Mouse (Mus musculus) neural tube, embryonic 15.5 days (tissue): Measurements from ENCODE around the gene Gm7694. TPM values are rescaled to one million over a fixed set of nuclear protein-coding genes. Genes with fewer than 3 reads are reported as not detected.

Experiments used
- ATAC-seq: fragments of 200-750 bp; cut with Nextera tagmentation; 2 replicates; pipeline ENCODE4 v1.8.0; 2017; ENCODE audit warnings: mild to moderate bottlenecking, moderate TSS enrichment, moderate library complexity; ENCODE audit not compliant: low FRiP score
- H3K27ac ChIP-seq: fragments of 300-500 bp; sonication (generic); replicated peaks from 2 replicates; pipeline ENCODE4 v1.5.1; 2015; ENCODE audit warnings: mild to moderate bottlenecking, inconsistent platforms
- H3K27me3 ChIP-seq: fragments of 300-500 bp; sonication (generic); replicated peaks from 2 replicates; pipeline ENCODE4 v1.6.1; 2015; ENCODE audit warnings: inconsistent platforms
- H3K36me3 ChIP-seq: fragments of 300-500 bp; sonication (generic); 2 replicates; pipeline ENCODE4 v1.6.1; 2015; ENCODE audit warnings: inconsistent platforms
- H3K4me1 ChIP-seq: fragments of 300-500 bp; sonication (generic); 2 replicates; pipeline ENCODE4 v1.6.1; 2015; ENCODE audit warnings: inconsistent platforms
- H3K4me2 ChIP-seq: fragments of 300-500 bp; sonication (generic); 2 replicates; pipeline ENCODE4 v1.6.1; 2015; ENCODE audit warnings: inconsistent platforms, mild to moderate bottlenecking, moderate library complexity
- H3K4me3 ChIP-seq: fragments of 300-500 bp; sonication (generic); replicated peaks from 2 replicates; pipeline ENCODE4 v1.5.1; 2015; ENCODE audit warnings: mild to moderate bottlenecking, inconsistent platforms
- H3K9ac ChIP-seq: fragments of 300-500 bp; sonication (generic); replicated peaks from 2 replicates; pipeline ENCODE4 v1.6.1; 2015; ENCODE audit warnings: mild to moderate bottlenecking, inconsistent platforms
- H3K9me3 ChIP-seq: fragments of 300-500 bp; sonication (generic); replicated peaks from 2 replicates; pipeline ENCODE4 v1.6.1; 2016; ENCODE audit warnings: inconsistent platforms
- WGBS: fragments of 180-500 bp; shearing (Covaris S2); methylation state at CpG from one replicate; pipeline ENCODE4 v1.1.7; 2015; ENCODE audit warnings: mixed read lengths; 5-methylcytosine and 5-hydroxymethylcytosine counted together
- polyA plus RNA-seq: library from polyadenylated mRNA; unstranded; fragments of >200 nt; fragmentation: Nextera tagmentation; extraction: Ambion mirVana; gene quantifications from 2 replicates; pipeline ENCODE4 v1.2.1, GENCODE M21; 2015

Gm7694 gene
- polyA plus RNA-seq, 1 experiment from 2014 or later, result 1.8 TPM

DNA sequence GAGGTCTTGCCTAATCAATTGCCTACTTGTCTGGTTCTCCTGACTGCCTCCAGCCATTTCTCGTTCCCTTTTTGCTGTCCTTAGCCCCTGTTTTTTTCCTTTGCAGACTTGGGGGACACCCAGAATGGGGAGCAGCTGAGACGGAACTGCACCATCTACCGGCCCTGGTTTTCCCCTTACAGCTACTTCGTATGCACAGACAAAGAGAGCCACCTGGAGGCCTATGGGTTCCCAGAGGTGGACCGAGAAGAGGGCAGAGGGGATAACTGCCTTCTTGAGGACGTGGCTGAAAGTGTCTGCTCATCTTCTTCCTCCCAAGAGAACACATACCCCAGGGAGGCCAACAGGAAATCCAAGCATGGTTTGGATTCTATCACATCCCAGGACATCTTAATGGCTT is 5.3 kb upstream of the Gm7694 start:
- Histone ChIP-seq H3K4me3 (no peak overlapping the region), H3K9me3 (no peaks in the 10 kb centered on the region), H3K27me3 (no peaks in the 10 kb centered on the region), H3K27ac (no peak overlapping the region), H3K36me3 (no peaks in the 10 kb centered on the region), H3K9ac (no peak overlapping the region), H3K4me1 (no peaks in the 10 kb centered on the region), H3K4me2 (no peak overlapping the region)
- no peak for ATAC-seq
- WGBS, result 81% methylated on average over 6 of the region's 6 CpGs

DNA sequence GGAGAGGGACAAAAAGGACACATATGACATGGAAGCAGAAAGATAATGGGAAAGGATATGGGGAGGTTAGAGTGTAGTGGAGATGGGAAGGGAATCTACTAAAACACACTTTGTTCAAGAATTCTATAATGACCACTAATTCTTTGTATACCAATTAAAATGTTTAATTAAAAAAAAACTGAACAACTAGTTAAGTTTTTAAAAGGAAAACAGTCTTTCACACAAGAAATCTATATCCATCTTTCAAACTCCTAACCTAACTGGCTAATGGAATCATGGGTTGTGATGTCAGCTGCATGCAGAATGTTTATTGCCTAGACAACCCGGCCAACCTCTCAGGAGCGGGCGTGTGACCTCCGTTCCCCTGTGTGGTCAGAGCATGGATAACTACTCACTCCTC is 2.4 kb upstream of the Gm7694 start, which contains the start of gene Spata46:
Gene Spata46, plus strand, starts transcription at position 301 of the 400 bp plus-strand sequence.
- Histone ChIP-seq H3K27me3 (no peaks in the 10 kb centered on the region), H3K4me2 (no peak within 1 kb of the TSS), H3K9ac (no peak within 1 kb of the TSS), H3K4me1 (no peaks in the 10 kb centered on the region), H3K36me3 (no peaks in the 10 kb centered on the region), H3K4me3 (no peak within 1 kb of the TSS), H3K9me3 (no peaks in the 10 kb centered on the region), H3K27ac (no peak within 1 kb of the TSS)
- no peak for ATAC-seq
- WGBS, result 91% methylated on average over 4 of the region's 4 CpGs

DNA sequence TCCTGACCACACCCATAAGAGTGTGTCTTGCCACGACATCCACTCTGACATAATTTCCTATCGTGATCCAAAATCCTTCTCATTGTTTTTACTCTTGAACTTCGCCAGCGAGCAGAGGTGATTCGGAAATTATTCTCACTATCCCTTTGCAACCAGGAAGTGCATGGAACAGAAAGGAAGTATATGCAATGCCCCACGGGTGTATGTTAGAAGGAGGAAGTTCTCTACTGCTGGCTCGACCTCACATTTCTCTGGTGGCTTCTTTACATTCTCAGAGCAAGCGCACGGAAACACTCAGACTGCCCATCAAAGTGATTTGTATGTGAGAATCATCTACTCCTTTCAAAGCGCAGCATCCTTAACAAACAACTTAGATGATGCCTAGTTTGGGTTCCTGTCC is 1.1 kb downstream of the Gm7694 start:
- Histone ChIP-seq H3K36me3 (no peaks in the 10 kb centered on the region), H3K27ac (no peak overlapping the region), H3K4me3 (no peak overlapping the region), H3K4me2 (no peak overlapping the region), H3K9ac (no peak overlapping the region), H3K27me3 (no peaks in the 10 kb centered on the region), H3K4me1 (no peaks in the 10 kb centered on the region), H3K9me3 (no peaks in the 10 kb centered on the region)
- 93% methylated on average over 10 of the region's 10 CpGs for WGBS
- no peak for ATAC-seq

DNA sequence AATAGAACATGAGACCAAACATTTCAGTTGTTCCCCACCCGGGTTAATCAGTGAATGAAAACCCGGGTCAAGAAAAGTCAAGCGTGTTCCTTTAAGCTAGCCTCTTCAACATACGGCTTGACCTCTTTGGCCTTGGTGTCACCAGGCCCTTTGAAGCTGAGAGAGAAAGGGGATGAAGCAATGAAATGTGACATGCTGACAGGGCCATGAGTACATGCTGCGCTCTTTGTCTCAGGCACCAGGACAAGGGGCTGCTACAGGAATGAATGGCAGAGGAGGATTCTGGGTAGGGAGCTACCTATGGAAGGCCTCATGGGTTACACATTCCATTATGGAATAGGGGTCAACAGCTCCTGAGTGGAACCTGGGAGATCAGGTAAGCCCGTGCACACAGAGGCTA is 3.0 kb downstream of the Gm7694 start:
- WGBS, result 53% methylated on average over 6 of the region's 6 CpGs
- Histone ChIP-seq H3K9ac (no peak overlapping the region), H3K4me1 (no peaks in the 10 kb centered on the region), H3K9me3 (no peaks in the 10 kb centered on the region), H3K27ac (no peak overlapping the region), H3K27me3 (no peaks in the 10 kb centered on the region), H3K4me3 (no peak overlapping the region), H3K4me2 (no peak overlapping the region), H3K36me3 (no peaks in the 10 kb centered on the region)
- ATAC-seq, result no peak

DNA sequence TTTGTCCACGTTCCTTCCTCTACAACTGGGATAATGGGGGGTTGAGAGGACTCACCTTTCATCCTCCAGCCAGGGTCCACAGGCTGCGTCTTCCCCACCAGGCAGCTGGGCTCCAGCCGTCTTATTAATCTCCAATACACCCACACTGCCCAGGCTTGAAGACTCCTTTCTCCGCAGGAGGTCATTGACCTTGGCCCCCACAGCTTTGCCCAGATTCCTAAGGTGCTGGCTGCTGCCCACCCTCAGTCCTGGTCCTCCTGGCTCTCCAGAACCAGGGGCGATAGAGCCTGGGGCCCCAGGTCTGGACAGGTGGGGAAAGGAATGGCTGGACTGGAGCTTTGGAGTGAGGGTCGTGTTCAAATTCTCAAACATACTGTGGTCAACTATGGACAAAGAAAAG is 3.7 kb downstream of the Gm7694 start:
- no peak for ATAC-seq
- no peak overlapping the region for H3K4me3 ChIP-seq
- H3K27me3 ChIP-seq, result no peaks in the 10 kb centered on the region
- H3K36me3 ChIP-seq, result no peaks in the 10 kb centered on the region
- 81% methylated on average over 6 of the region's 6 CpGs for WGBS
- no peaks in the 10 kb centered on the region for H3K9me3 ChIP-seq
- H3K27ac ChIP-seq, result no peak overlapping the region
- H3K9ac ChIP-seq, result no peak overlapping the region
- no peak overlapping the region for H3K4me2 ChIP-seq
- H3K4me1 ChIP-seq, result no peaks in the 10 kb centered on the region

DNA sequence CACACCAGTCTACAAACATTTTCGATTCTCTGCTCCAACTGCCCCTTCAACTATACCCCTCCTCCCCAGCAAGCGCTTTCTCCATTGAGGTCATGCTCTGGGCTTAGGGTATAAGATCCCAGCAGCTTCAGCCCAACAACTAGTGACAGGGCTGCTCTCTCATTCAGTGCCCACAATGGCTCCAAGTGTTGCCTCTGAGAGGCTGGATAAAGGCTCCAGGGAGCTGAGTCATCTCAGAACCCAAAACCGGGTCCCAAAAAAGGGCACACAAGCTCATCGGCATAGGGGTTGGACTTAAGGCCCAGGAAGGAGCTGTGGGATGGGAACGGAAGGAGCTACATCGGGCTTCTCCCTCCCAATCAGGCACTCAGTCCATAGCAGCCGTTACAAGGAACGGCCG is 4.4 kb downstream of the Gm7694 start:
- 94% methylated on average over 9 of the region's 9 CpGs for whole genome bisulfite sequencing
- no peak for ATAC-seq

DNA sequence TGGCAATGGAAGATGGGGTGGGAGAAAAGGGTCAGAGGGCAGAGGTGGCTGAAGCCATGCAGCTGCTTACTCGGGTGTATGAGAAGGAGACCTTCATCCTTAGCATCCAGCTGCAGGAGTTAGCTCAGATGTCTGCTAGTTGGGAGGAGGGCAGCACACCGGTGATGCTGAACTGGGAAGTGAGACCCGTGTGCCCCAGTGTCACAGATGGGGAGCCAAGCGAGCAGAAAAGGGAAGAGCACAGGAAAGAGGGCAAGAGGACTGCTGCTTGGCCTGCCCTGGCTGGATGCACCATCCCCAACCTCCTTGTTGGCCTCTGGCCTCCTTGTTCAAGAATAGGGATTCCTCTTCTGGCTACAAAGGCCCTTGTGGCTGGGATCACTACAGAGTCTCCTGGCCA is 6.6 kb downstream of the Gm7694 start:
- Histone ChIP-seq H3K4me2 (no peak overlapping the region), H3K9ac (no peak overlapping the region), H3K36me3 (no peaks in the 10 kb centered on the region), H3K4me3 (no peak overlapping the region), H3K27me3 (no peaks in the 10 kb centered on the region), H3K4me1 (no peaks in the 10 kb centered on the region), H3K27ac (no peak overlapping the region), H3K9me3 (no peaks in the 10 kb centered on the region)
- 86% methylated on average over 4 of the region's 4 CpGs for WGBS
- ATAC-seq, result no peak

More for the DNA sequence above, 4.4 kb downstream of the Gm7694 start:
- Histone ChIP-seq H3K27me3 (no peaks in the 10 kb centered on the region), H3K27ac (no peak overlapping the region), H3K36me3 (no peaks in the 10 kb centered on the region), H3K4me2 (no peak overlapping the region), H3K9ac (no peak overlapping the region), H3K9me3 (no peaks in the 10 kb centered on the region), H3K4me1 (no peaks in the 10 kb centered on the region), H3K4me3 (no peak overlapping the region)

DNA sequence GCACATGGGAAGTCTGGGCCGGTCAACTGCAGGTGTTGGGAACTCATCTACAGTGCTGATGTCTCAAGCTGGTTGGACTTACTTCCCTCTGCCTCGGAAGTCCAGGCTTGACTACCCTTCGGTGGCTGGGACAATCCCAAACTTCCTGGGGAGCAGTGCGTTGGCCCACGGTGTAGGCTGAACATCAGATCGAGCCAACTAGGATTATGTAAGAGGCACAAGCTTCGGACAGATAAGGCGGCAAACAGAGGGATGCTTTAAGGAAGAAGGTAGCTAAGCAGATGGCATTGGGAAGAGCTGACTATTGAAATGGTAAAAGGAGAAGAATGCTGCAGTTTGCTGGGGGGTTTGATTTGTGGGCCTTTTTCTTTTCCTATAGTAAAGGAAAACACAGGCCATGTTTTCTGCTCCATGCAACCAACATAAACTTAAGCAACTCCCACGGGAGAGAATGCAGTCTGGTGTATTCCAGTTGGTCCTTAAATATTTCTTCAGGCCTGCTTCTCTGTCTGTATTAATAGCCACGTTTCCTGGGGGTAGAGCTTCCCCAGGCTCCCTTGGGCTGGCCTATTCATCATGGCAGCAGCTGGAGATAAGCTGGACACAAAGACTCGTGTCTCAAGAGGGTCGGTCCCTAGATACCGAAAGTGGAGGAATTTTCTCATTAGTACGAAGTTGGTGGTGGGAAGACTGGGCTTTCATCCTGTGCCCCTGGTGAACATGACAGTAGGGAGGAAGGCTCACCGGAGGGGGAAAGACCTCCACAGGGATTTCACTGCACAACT is 11.2 kb downstream of the Gm7694 start:
- no peak overlapping the region for H3K27ac ChIP-seq
- no peak overlapping the region for H3K4me2 ChIP-seq
- H3K36me3 ChIP-seq, result no peaks in the 10 kb centered on the region
- peaks cover 4% of the 10 kb centered on the region; the same call in 1 of the 2 replicates for H3K4me1 ChIP-seq
- no peak overlapping the region for H3K4me3 ChIP-seq
- H3K27me3 ChIP-seq, result no peaks in the 10 kb centered on the region
- H3K9me3 ChIP-seq, result no peaks in the 10 kb centered on the region
- ATAC-seq, result no peak
- no peak overlapping the region for H3K9ac ChIP-seq
- WGBS, result 67% methylated on average over 15 of the region's 15 CpGs

DNA sequence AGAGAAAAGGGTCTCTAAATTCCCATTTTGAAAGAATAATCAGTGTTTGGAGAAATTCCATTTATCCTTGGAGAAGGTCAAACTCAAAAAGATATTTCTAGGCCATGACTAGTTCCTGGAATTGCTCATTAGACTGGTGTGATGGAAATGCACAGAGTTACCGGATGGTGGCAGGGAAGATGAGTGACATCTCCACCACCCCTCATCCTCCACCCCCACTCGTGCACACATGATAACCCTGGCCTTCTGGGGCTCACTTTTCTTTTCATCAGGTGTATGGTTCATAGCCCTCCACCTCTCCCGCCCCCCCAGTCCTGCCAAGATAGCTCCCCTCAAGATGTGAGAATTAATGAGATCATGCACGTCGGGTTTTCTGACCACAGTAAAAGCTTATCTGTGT is 12.9 kb downstream of the Gm7694 start:
- Histone ChIP-seq H3K4me3 (no peak overlapping the region), H3K27ac (no peak overlapping the region), H3K9me3 (no peaks in the 10 kb centered on the region), H3K36me3 (no peaks in the 10 kb centered on the region), H3K9ac (no peak overlapping the region), H3K27me3 (no peaks in the 10 kb centered on the region), H3K4me2 (no peak overlapping the region), H3K4me1 (peaks cover 4% of the 10 kb centered on the region; the same call in 1 of the 2 replicates)
- 85% methylated on average over 5 of the region's 5 CpGs for WGBS
- no peak for ATAC-seq

DNA sequence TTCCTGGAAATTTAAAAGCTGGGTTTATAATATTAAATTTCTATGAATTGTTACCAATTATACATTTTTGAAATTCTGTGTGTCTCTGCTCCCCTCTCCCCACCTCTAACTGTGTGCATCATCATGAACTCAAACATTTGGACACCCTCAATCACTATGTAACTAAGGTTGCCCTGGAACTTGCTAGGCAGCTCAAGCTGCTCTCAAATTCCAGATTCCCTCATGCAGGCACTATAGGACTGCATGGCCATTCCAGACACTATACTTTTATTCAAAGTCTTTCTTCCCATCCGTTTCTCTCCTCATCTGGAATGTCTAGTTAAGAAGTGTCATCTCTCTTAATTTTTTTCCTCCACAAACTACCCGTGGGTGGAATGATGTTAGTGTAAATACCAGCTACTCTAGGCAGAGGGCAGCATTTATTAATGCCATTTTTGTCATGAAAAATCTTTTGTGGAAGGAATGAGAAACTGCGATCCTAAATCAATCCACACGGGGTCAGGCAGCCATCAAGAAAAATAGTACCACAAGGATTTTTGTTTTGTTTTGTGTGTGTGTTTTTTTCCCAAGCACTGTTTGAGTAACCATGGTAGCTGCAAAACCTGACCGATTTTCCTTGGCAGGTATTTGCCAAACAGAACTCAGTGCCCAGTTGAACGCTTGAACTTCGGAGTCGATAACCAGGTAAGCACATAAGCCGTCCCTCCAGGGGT is 13.7 kb downstream of the Gm7694 start:
- Histone ChIP-seq H3K4me1 (peaks cover 4% of the 10 kb centered on the region; the same call in 1 of the 2 replicates), H3K27ac (no peak overlapping the region), H3K27me3 (no peaks in the 10 kb centered on the region), H3K36me3 (no peaks in the 10 kb centered on the region), H3K4me3 (no peak overlapping the region), H3K9me3 (no peaks in the 10 kb centered on the region), H3K9ac (no peak overlapping the region), H3K4me2 (0 out of 2 replicates have a peak overlapping the region, but pooled peaks have one; percentile 17)
- WGBS, result 48% methylated on average over 9 of the region's 9 CpGs
- peak; percentile 50 for ATAC-seq

DNA sequence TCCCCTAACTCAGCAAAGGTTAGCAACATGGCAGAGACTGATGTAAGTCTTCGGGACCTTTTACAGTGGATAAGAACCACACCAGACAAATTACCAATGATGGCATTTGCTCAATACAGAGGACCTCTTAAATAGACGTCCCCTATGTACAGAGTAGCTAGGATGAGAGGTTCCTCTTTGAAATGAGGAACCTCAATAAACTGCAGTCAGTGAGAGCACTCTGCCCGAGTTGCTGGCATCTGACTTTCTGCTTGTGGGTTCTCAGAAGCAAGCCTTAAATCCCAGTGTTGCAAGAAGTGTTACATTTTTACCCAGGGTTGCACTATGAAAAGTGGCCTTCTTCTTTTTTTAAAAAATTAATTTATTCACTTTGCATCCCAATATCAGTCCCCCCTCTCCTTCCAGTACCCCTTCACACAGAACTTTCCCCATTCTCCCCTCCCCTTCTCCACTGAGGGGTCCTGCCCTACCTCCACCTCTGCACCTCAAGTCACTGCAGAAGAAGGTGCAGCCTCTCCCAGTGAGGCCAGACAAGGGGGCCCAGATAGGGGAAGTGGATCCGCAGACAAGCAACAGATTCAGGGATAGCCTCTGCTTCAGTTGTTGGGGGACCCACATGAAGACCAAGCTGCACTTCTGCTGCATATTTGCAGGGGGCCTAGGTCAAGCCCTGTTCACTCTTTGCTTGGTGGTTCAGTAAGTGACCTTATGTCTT is 23.6 kb downstream of the Gm7694 start:
- ATAC-seq, result no peak
- Histone ChIP-seq H3K9ac (no peak overlapping the region), H3K9me3 (no peaks in the 10 kb centered on the region), H3K4me3 (no peak overlapping the region), H3K27ac (no peak overlapping the region), H3K4me1 (no peaks in the 10 kb centered on the region), H3K4me2 (no peak overlapping the region), H3K27me3 (no peaks in the 10 kb centered on the region), H3K36me3 (no peaks in the 10 kb centered on the region)
- 81% methylated on average over 4 of the region's 4 CpGs for WGBS
